Mouse (Mus musculus) Patski (cell line): ENCODE data around the gene Lrp1. TPM values are rescaled to one million over a fixed set of nuclear protein-coding genes. Genes with fewer than 3 reads are reported as not detected.

Source experiments
- ATAC-seq: fragments of 100-300 bp; one replicate; pipeline ENCODE4 v1.8.0; 2021
- CTCF ChIA-PET: fragments of 350-600 bp; sonication (Branson Sonifier 250); formaldehyde crosslinking; loops from one replicate; lab custom pipeline; 2022; ENCODE audit warnings: inconsistent platforms; lab: Charles Lee
- POLR2A ChIA-PET: fragments of 350-600 bp; sonication (Branson Sonifier 250); formaldehyde crosslinking; loops from one replicate; lab custom pipeline; 2022; ENCODE audit warnings: antibody characterized with exemption, inconsistent platforms; lab: Charles Lee
- DNase-seq: peaks from one replicate; pipeline ENCODE4 v3.0.0-alpha.2; 2011; ENCODE audit warnings: low read depth, low spot score
- H3K27me3 ChIP-seq: fragments of 371-371 bp; one replicate; pipeline ENCODE4 v1.5.1; 2021
- CTCF ChIP-seq: fragments of 100-300 bp; IDR thresholded peaks from one replicate; pipeline ENCODE4 v1.5.1; 2021
- in situ Hi-C: fragments of 300-500 bp; cut with MboI; formaldehyde crosslinking; loops from 3 replicates; pipeline ENCODE4 v1.11.1; 2018; ENCODE audit warnings: low pct_unique_long_range_greater_than_20kb, mixed read lengths
- polyA plus RNA-seq: library from polyadenylated mRNA; unstranded; gene quantifications from one replicate; pipeline ENCODE4 v1.2.3, GENCODE M21; 2021

Gene Lrp1
- polyA plus RNA-seq, 1 experiment from 2014 or later = 62.5 TPM

- DNase-seq = no peak
- ATAC-seq = no peak
- POLR2A ChIA-PET = interaction anchor here (1.7 to 1.8 kb wide), 2 partner anchors 8 to 22 kb away, joined by 8 to 10 read pairs; partner anchors contain the start of gene Shmt2
- in situ Hi-C loops = no loop called here
- CTCF ChIA-PET = interaction anchor here (1.6 to 3.6 kb wide), 5 partner anchors 9 to 41 kb away, joined by 3 to 101 read pairs (median 37); partner anchors contain the start of genes Nxph4, Shmt2 and Stac3
- no peak for TF ChIP-seq CTCF
- H3K27me3 ChIP-seq = no peaks in the 10 kb centered on the region
These were observed 106.7 kb downstream of the Lrp1 start for GRCm38 (mm10) chr10:127514111-127514698.

DNA sequence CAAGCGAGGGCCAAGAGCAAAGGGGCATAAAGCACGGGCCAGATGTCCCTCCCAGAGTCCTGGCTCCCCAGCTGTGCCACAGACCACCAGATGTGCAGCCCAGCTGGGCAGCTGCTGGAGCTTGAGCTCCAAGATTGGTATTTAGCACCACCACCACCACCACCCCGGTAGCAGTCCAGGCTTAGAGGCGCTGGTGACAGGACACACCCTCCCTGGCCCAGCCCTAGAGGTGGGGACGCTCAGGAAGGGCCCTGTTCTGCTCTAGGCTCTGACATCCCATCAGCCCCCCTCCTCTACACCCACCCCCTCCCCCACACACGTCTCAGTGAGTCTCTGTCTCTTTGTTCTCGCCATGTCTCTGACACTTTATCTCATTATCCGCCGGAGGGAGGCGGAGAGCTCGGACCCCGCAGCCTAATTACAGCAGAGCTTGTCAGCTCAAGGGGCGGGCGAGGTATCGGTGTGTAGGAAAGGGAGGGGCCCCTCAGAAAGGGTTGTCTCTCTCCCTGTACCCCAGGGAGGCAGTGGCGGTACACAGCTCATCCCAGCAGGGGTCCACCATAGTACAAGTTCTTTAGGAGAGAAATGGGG lies 107.4 kb downstream of the Lrp1 start:
- TF ChIP-seq CTCF = no peak
- in situ Hi-C loops = no loop called here
- ChIA-PET CTCF (interaction anchor here (0.9 to 3.6 kb wide), 24 partner anchors 9 to 176 kb away, joined by 3 to 101 read pairs (median 6); partner anchors contain the start of genes Nxph4, Shmt2 and Stac3), POLR2A (interaction anchor here (1.1 to 1.8 kb wide), 4 partner anchors 8 to 24 kb away, joined by 3 to 10 read pairs (median 6); partner anchors contain the start of gene Shmt2)
- ATAC-seq = no peak
- H3K27me3 ChIP-seq = no peaks in the 10 kb centered on the region
- DNase-seq = no peak

- ChIA-PET CTCF (interaction anchor here (0.6 to 3.6 kb wide), 27 partner anchors 10 to 175 kb away, joined by 3 to 101 read pairs (median 5); partner anchors contain the start of genes Nxph4, Shmt2, Stac3 and Stat6), POLR2A (interaction anchor here (0.6 to 1.8 kb wide), 6 partner anchors 9 to 156 kb away, joined by 3 to 10 read pairs (median 4); partner anchors contain the start of genes Nab2 and Shmt2)
- in situ Hi-C loops = no loop called here
- no peaks in the 10 kb centered on the region for H3K27me3 ChIP-seq
- ATAC-seq (peak; percentile 78), DNase-seq (peak; percentile 41)
- no peak for TF ChIP-seq CTCF
These were observed 108.1 kb downstream of the Lrp1 start for GRCm38 (mm10) chr10:127512813-127513212.

GRCm38 (mm10) chr10:127512307-127512666 lies 108.7 kb downstream of the Lrp1 start:
- in situ Hi-C loops = no loop called here
- H3K27me3 ChIP-seq = no peaks in the 10 kb centered on the region
- ChIA-PET POLR2A (interaction anchor here (0.7 to 1.7 kb wide), 3 partner anchors 10 to 19 kb away, joined by 3 to 10 read pairs (median 4); partner anchors contain the start of gene Shmt2), CTCF (interaction anchor here (0.6 to 3.6 kb wide), 23 partner anchors 10 to 175 kb away, joined by 3 to 101 read pairs (median 6); partner anchors contain the start of genes Nxph4, Shmt2, Stac3 and Stat6)
- TF ChIP-seq CTCF = no peak
- no peak for ATAC-seq
- DNase-seq = no peak

DNA sequence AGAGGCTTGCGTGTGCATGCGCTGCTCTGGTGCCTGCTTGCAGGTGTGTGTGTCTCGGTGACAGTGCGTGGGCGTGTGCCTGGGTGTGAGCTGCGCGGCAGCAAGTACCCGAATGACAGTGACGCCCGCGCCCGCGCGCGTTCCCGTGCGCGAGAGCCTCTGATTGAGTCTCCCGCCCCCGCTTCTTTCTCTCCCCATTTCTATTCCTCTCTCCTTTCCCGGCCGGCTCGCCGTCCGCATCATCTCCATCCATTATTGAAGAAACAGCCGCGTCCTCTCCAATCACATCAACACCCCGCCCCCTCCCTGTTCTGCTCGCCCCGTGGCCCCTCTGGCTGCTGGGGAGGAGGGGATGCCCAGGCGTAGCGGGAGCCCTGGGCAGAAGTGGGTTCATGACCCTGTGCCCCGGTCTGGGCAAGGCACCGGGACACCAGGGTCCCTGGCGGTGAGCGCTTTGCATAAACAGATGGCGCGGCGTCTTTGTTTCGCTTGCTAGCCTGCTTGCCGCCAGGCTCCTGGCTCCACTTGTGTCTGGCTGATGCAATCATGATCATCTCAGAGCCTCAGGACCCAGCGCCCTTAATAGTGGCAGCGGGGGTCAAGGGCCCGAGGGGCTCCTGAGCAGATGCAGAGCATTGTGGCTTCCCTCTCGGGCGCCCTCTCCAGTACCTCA lies 109.2 kb downstream of the Lrp1 start:
- no peaks in the 10 kb centered on the region for H3K27me3 ChIP-seq
- peak; percentile 4 for ATAC-seq
- ChIA-PET POLR2A (no interaction called here), CTCF (interaction anchor here (0.7 to 3.6 kb wide), 14 partner anchors 10 to 131 kb away, joined by 3 to 101 read pairs (median 14); partner anchors contain the start of genes Nxph4, Shmt2, Stac3 and Stat6)
- DNase-seq = no peak
- TF ChIP-seq CTCF = no peak
- in situ Hi-C loops = no loop called here

DNA sequence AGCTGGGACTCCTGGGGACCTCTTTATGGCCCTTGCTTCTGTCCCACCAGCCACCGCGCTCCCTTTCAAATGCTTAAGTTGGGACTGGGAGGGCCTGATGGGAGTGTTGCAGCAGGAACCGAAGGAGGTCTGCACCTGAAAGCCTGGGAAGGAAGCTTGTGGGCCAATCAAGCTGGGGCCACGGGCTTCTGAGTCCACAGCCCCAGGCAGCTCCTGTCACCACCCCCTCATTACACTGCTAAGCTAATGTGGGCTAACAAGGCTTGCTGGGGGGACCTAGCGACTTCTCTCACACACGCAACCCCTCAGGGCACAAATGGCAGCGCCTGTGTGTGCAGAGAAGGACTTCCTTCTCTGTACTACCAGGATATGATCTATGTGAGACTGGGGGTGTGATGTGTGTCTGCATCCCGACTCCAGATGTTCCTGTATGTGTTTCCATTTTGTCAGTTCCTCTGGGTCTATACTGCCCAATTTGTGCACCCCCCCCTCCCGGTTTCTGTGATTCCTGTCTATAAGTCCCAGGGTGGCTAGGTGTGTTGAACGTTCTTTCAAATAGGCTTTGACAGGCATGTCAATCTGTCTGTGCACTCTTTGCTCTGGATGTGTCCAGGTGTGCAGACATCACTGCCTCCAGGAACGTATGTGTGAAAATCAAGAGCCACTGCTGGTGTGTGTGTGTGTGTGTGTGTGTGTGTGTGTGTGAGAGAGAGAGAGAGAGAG lies 109.9 kb downstream of the Lrp1 start:
- H3K27me3 ChIP-seq = no peaks in the 10 kb centered on the region
- DNase-seq = no peak
- no peak for ATAC-seq
- CTCF ChIA-PET = interaction anchor here (1.0 to 1.5 kb wide), 2 partner anchors 27 to 32 kb away, joined by 4 to 6 read pairs; no protein-coding TSS in a partner anchor
- TF ChIP-seq CTCF = no peak
- in situ Hi-C loops = no loop called here
- POLR2A ChIA-PET = interaction anchor here (0.5 kb wide), 1 partner anchor 818 kb away, joined by 3 read pairs; no protein-coding TSS in a partner anchor

GRCm38 (mm10) chr10:127509837-127510701 lies 110.9 kb downstream of the Lrp1 start:
- no peaks in the 10 kb centered on the region for H3K27me3 ChIP-seq
- no peak for TF ChIP-seq CTCF
- ChIA-PET POLR2A (interaction anchor here (0.5 kb wide), 1 partner anchor 819 kb away, joined by 3 read pairs; no protein-coding TSS in a partner anchor), CTCF (interaction anchor here (1.0 to 5.5 kb wide), 5 partner anchors 10 to 45 kb away, joined by 4 to 34 read pairs (median 6); no protein-coding TSS in a partner anchor)
- DNase-seq (no peak), ATAC-seq (no peak)
- in situ Hi-C loops = loop anchor here (5.0 kb wide), 1 partner anchor 32 kb away; no protein-coding TSS in a partner anchor

GRCm38 (mm10) chr10:127509051-127509836 lies 111.7 kb downstream of the Lrp1 start:
- no peaks in the 10 kb centered on the region for H3K27me3 ChIP-seq
- ATAC-seq (no peak), DNase-seq (no peak)
- in situ Hi-C loops = loop anchor here (5.0 kb wide), 1 partner anchor 33 kb away; no protein-coding TSS in a partner anchor
- ChIA-PET POLR2A (no interaction called here), CTCF (interaction anchor here (1.0 to 5.5 kb wide), 4 partner anchors 9 to 45 kb away, joined by 4 to 34 read pairs (median 8); no protein-coding TSS in a partner anchor)
- TF ChIP-seq CTCF = no peak
